Mouse (Mus musculus) neural tube, embryonic 14.5 days (tissue): ENCODE measurements around the gene Itga3. TPM values are rescaled to one million over a fixed set of nuclear protein-coding genes. Genes with fewer than 3 reads are reported as not detected.

Experiments
- ATAC-seq: fragments of 200-750 bp; cut with Nextera tagmentation; 2 replicates; pipeline ENCODE4 v1.8.0; 2017; ENCODE audit warnings: low read depth, mild to moderate bottlenecking, moderate TSS enrichment, moderate library complexity
- H3K27ac ChIP-seq: fragments of 300-500 bp; sonication (generic); 2 replicates; pipeline ENCODE4 v1.5.1; 2014; ENCODE audit warnings: low read depth, mild to moderate bottlenecking, control low read depth, low read length, moderate library complexity, mixed read lengths
- H3K27me3 ChIP-seq: fragments of 300-500 bp; sonication (generic); 2 replicates; pipeline ENCODE4 v1.6.1; 2014; ENCODE audit warnings: low read length; ENCODE audit not compliant: control insufficient read depth, insufficient read depth
- H3K36me3 ChIP-seq: fragments of 300-500 bp; sonication (generic); 2 replicates; pipeline ENCODE4 v1.6.1; 2014; ENCODE audit warnings: low read length, mixed read lengths; ENCODE audit not compliant: control insufficient read depth, insufficient read depth
- H3K4me1 ChIP-seq: fragments of 300-500 bp; sonication (generic); 2 replicates; pipeline ENCODE4 v1.6.1; 2014; ENCODE audit warnings: low read length; ENCODE audit not compliant: control insufficient read depth, insufficient read depth
- H3K4me2 ChIP-seq: fragments of 300-500 bp; sonication (generic); 2 replicates; pipeline ENCODE4 v1.6.1; 2014; ENCODE audit warnings: mild to moderate bottlenecking, low read depth, low read length, control low read depth
- H3K4me3 ChIP-seq: fragments of 300-500 bp; sonication (generic); 2 replicates; pipeline ENCODE4 v1.5.1; 2014; ENCODE audit warnings: low read depth, low read length, control low read depth, mixed read lengths
- H3K9ac ChIP-seq: fragments of 300-500 bp; sonication (generic); replicated peaks from 2 replicates; pipeline ENCODE4 v1.6.1; 2014; ENCODE audit warnings: low read depth, mild to moderate bottlenecking, control low read depth, low read length, mixed read lengths
- H3K9me3 ChIP-seq: fragments of 300-500 bp; sonication (generic); 2 replicates; pipeline ENCODE4 v1.6.1; 2016; ENCODE audit warnings: low read length; ENCODE audit not compliant: control insufficient read depth
- WGBS: fragments of 180-500 bp; shearing (Covaris S2); extraction: QIAGEN DNeasy Blood & Tissue Kit; methylation state at CpG from one replicate; pipeline ENCODE4 v1.1.7; 2014; 5-methylcytosine and 5-hydroxymethylcytosine counted together
- polyA plus RNA-seq: library from polyadenylated mRNA; unstranded; fragments of >200 nt; fragmentation: Nextera tagmentation; extraction: Ambion mirVana; gene quantifications from 2 replicates; pipeline ENCODE4 v1.2.1, GENCODE M21; 2014

The Itga3 gene
- polyA plus RNA-seq, 1 experiment from 2014 or later, result 13.8 TPM

- H3K27ac ChIP-seq, result no peak overlapping the region
- WGBS, result 84% methylated on average over 7 of the region's 7 CpGs
- no peaks in the 10 kb centered on the region for H3K9me3 ChIP-seq
- H3K4me1 ChIP-seq, result no peaks in the 10 kb centered on the region
- no peak overlapping the region for H3K4me3 ChIP-seq
- no peak overlapping the region for H3K9ac ChIP-seq
- H3K4me2 ChIP-seq, result no peak overlapping the region
- no peaks in the 10 kb centered on the region for H3K36me3 ChIP-seq
- no peak for ATAC-seq
- H3K27me3 ChIP-seq, result no peaks in the 10 kb centered on the region
Observed at GRCm38 (mm10) chr11:95110081-95110480, 33.5 kb upstream of the Itga3 start.

- Histone ChIP-seq H3K36me3 (no peaks in the 10 kb centered on the region), H3K27me3 (no peaks in the 10 kb centered on the region), H3K4me2 (no peak overlapping the region), H3K9me3 (no peaks in the 10 kb centered on the region), H3K4me3 (no peak overlapping the region), H3K4me1 (no peaks in the 10 kb centered on the region), H3K27ac (no peak overlapping the region), H3K9ac (no peak overlapping the region)
- WGBS, result 79% methylated on average over 2 of the region's 2 CpGs
- no peak for ATAC-seq
Observed at GRCm38 (mm10) chr11:95109000-95109399, 32.4 kb upstream of the Itga3 start.

GRCm38 (mm10) chr11:95106440-95107236 lies 30.0 kb upstream of the Itga3 start:
- Histone ChIP-seq H3K4me1 (no peaks in the 10 kb centered on the region), H3K27me3 (no peaks in the 10 kb centered on the region), H3K27ac (no peak overlapping the region), H3K9ac (no peak overlapping the region), H3K4me2 (no peak overlapping the region), H3K36me3 (no peaks in the 10 kb centered on the region), H3K9me3 (no peaks in the 10 kb centered on the region), H3K4me3 (no peak overlapping the region)
- 38% methylated on average over 23 of the region's 23 CpGs for WGBS
- peak; percentile 69; the same call in 1 of the 2 replicates for ATAC-seq

GRCm38 (mm10) chr11:95105274-95105874 lies 28.8 kb upstream of the Itga3 start:
- no peaks in the 10 kb centered on the region for H3K36me3 ChIP-seq
- H3K27ac ChIP-seq, result no peak overlapping the region
- ATAC-seq, result 0 out of 2 replicates have a peak, but pooled peaks have one; percentile 24
- no peaks in the 10 kb centered on the region for H3K27me3 ChIP-seq
- no peak overlapping the region for H3K9ac ChIP-seq
- H3K4me2 ChIP-seq, result peak overlapping the region; percentile 23; the same call in 1 of the 2 replicates
- H3K4me1 ChIP-seq, result no peaks in the 10 kb centered on the region
- no peak overlapping the region for H3K4me3 ChIP-seq
- no peaks in the 10 kb centered on the region for H3K9me3 ChIP-seq
- 6% methylated on average over 25 of the region's 25 CpGs for WGBS

- Histone ChIP-seq H3K9me3 (no peaks in the 10 kb centered on the region), H3K27ac (no peak overlapping the region), H3K9ac (no peak overlapping the region), H3K4me2 (no peak overlapping the region), H3K27me3 (no peaks in the 10 kb centered on the region), H3K4me3 (no peak overlapping the region), H3K4me1 (no peaks in the 10 kb centered on the region), H3K36me3 (no peaks in the 10 kb centered on the region)
- ATAC-seq, result no peak
- 66% methylated on average over 6 of the region's 6 CpGs for WGBS
Observed at GRCm38 (mm10) chr11:95104266-95104665, 27.7 kb upstream of the Itga3 start.

- Histone ChIP-seq H3K27ac (no peak overlapping the region), H3K4me3 (no peak overlapping the region), H3K27me3 (no peaks in the 10 kb centered on the region), H3K9me3 (no peaks in the 10 kb centered on the region), H3K9ac (no peak overlapping the region), H3K4me2 (no peak overlapping the region), H3K4me1 (no peaks in the 10 kb centered on the region), H3K36me3 (no peaks in the 10 kb centered on the region)
- no peak for ATAC-seq
- WGBS, result 89% methylated on average over 19 of the region's 19 CpGs
Observed at GRCm38 (mm10) chr11:95102161-95102904, 25.7 kb upstream of the Itga3 start.

GRCm38 (mm10) chr11:95101071-95101788 lies 24.6 kb upstream of the Itga3 start:
- no peak for ATAC-seq
- H3K4me1 ChIP-seq, result 0 out of 2 replicates have a peak, but pooled peaks cover 2% of the 10 kb centered on the region
- H3K27ac ChIP-seq, result no peak overlapping the region
- H3K9me3 ChIP-seq, result no peaks in the 10 kb centered on the region
- no peaks in the 10 kb centered on the region for H3K36me3 ChIP-seq
- no peak overlapping the region for H3K4me3 ChIP-seq
- WGBS, result 30% methylated on average over 16 of the region's 16 CpGs
- no peak overlapping the region for H3K4me2 ChIP-seq
- H3K27me3 ChIP-seq, result no peaks in the 10 kb centered on the region
- no peak overlapping the region for H3K9ac ChIP-seq

GRCm38 (mm10) chr11:95100393-95100792 lies 23.8 kb upstream of the Itga3 start:
- Histone ChIP-seq H3K27ac (no peak overlapping the region), H3K4me1 (0 out of 2 replicates have a peak, but pooled peaks cover 2% of the 10 kb centered on the region), H3K9me3 (no peaks in the 10 kb centered on the region), H3K36me3 (no peaks in the 10 kb centered on the region), H3K4me3 (no peak overlapping the region), H3K9ac (no peak overlapping the region), H3K27me3 (no peaks in the 10 kb centered on the region), H3K4me2 (no peak overlapping the region)
- ATAC-seq, result no peak
- WGBS, result 29% methylated on average over 3 of the region's 3 CpGs
